Mouse (Mus musculus): Measurements from ENCODE around the gene Slc35a1. TPM values are rescaled to one million over a fixed set of nuclear protein-coding genes. Genes with fewer than 3 reads are reported as not detected.
A peak's percentile ranks its signal among the peaks of the same experiment; 100 is the strongest.
"Not testable (repeated sequence)": the region's sequence is repeated elsewhere in the genome, so short reads cannot be mapped to it uniquely, and the experiment has no call there.

Gene Slc35a1
- total RNA-seq (2022) = 10 to 100 TPM; 19.1 to 28.1 (median 23.7) TPM

DNA sequence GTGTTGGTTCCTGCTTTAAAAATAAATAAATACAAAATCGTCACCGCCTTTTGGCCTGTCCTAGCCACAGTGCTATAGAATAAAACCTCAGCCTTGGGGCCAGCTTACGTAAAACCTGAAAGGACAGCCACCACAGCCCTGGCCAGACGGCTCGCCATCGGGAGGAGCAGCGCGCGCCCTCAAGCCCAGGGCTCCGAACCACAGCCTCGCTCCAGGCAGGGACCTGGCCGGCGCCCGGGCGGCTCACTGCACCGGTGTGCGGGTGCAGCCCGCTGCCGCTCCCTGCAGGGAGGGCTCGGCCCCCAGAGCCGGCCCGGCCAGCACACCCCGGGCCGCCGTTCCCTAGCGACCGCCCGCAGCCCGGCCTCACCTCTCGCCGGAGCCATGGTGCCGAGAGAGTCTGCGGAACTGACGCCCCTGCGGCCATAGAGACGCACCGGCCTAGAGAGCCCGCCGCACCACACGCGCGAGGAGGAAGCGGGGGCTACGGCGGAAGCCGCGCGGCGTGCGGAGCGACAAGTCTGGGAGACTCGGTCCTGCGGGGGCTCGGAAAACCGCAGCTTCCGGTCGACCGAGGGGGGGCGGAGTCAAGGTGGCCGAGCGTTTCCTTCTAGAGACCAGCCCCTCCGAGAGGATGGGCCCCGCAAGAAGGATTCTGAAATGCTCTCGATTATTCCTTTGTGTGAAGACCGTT is at the start of gene Slc35a1:
Gene Slc35a1 (minus strand): TSS at position 565 of the 694 bp plus-strand sequence.
- DNase-seq (ENCODE audit: low spot score in 2 of 2) = peak; percentile 91 to 93

DNA sequence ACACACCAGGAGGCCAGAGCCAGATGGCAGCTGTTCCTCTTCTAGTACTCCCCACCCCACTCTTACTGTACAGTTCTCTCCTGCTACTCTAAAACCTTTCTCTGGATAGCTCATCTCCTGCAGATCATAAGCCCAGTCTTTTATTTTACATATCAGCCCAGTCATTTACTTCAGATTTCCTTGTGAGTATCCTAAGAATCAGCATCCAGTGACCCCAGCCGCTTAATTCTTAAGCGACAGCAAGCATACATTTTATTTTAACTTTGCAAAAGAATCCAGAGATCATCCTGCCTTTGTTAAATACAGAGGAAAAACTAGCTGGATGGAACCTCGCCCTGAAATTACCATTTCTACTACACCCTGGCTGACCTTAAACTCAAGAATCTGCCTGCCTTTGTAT is 47.2 kb upstream of the Slc35a1 start:
- DNase-seq (ENCODE audit: low spot score in 2 of 2) = no peak

DNA sequence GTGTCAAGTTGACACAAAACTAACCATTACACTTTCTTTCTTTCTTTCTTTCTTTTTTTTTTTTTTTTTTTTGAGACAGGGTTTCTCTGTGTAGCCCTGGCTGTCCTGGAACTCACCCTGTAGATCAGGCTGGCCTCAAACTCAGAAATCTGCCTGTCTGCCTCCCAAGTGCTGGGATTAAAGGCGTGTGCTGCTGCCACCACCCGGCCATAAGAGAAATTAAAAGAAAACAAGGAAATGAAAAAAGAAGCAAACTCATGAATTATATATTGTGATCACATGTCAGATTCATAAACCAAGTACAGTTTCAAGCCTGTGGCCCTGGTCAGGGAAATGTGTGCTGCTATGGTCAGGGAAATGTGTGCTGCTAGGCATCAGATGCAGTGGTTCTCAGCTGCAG is 46.2 kb upstream of the Slc35a1 start:
- DNase-seq (ENCODE audit: low spot score in 2 of 2) = not testable (repeated sequence)

DNA sequence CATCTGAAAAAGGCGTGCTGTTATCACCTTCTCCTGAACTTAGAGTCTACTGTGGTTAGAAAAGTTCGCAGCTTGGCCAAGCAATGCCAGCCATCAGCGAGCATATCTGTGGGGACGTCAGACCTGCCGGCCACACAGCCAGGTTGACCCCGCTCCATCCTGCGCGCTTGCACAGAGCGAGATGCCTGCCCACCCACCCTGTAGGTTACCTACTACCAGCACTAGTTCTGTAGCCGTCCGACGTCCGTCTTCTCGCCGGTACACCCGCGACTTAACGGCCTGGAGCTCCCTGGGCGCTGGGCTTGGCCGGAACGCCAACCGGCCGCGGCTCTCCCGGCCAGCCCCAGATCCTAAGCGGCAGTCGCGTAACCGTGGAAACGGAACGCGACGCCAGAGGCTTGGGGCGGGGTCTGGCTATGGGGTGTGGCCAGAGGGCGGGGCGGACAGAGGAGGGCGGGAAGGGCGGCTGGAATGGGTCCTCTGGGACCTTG is 42.7 kb upstream of the Slc35a1 start, which contains the start of gene Cfap206:
Gene Cfap206 (minus strand): TSS at position 356 of the 491 bp plus-strand sequence.
- peak in 1 of 2 experiments; percentile 5 for DNase-seq (ENCODE audit: low spot score in 2 of 2)

DNA sequence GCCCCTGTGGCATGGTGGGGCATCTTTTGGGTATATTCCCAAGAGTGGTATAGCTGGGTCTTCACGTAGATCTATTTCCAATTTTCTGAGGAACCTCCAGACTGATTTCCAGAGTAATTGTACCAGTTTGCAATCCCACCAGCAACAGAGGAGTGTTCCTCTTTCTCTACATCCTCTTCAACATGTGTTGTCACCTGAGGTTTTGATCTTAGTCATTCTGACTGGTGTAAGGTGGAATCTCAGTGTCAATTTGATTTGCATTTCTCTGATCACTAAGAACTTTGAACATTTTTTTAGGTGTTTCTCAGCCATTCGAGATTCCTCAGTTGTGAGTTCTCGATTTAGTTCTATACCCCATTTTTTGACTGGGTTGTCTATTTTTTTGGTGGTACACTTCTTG is 38.5 kb upstream of the Slc35a1 start:
- not testable (repeated sequence) for DNase-seq (ENCODE audit: low spot score in 2 of 2)

DNA sequence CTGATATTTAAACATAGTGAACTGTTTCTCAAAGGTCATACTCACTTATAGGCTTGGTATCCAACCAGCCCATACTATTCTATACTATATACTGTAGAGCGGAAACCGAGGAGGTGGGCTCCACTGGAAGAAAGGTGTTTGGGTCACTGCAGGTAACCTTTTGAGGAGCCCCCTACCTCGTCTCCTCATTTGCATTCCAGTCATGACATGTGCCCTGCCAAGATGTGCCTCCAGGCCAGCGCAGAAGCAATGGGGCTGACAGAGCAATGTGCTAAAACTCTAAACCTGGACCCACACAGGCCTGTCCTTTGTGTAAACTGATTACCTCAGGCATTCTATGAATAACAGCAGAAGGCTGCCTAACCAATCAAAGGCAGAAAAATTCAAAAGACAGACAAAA is 37.1 kb upstream of the Slc35a1 start:
- DNase-seq (ENCODE audit: low spot score in 2 of 2) = no peak

DNA sequence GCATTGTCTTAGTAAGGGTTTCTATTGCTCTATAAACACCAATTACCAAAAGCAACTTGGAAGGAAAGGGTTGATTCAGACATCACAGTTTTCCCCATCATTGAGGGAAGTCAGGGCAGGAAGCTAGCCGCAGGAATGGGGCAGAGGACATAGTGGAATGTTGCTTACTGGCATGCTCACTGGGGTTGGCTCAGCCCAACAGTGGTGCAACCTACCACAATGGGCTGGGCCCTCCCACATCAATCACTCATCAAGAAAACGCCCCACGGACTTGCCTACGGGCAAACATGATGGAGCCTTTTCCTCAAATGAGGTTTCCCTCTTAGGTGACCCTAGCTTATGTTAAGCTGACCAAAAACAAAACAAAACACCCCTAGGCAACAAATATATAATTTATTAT is 35.9 kb upstream of the Slc35a1 start:
- DNase-seq (ENCODE audit: low spot score in 2 of 2) = no peak

DNA sequence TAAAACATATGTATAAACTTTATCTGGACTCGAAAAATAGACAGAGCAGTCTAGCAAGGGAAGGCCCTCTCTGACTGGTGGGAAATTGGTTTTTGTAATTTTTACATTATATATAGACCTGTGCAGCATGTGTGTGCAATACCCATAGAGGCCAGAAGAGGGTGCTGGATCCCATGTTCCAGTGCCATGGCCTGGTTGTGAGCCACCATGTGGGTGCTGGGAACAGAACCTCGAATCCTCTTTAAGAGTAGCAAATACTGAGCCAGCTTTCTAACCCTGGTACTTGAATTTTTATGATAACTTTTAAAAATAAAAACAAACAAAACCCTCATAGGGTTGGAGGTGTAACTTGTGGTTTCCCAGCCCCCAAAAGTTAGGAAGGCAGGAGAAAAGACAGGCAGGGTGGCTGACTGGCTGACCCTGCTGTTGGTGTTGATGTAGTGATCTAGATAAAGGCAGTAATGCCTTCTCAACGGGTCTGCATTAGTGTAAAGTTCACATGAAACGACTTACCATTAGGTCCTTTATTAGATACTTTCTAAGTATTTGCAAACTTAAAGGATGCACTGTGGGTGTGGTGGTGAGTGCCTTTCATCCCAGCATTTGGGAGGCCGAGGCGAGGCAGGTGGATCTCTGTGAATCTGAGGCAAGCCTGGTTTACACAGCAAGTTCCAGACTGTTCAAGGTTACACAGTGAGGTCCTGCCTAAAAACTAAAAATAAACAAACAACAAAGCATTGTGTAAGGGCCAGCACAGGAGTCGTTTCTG is 33.1 kb upstream of the Slc35a1 start:
- no peak for DNase-seq (ENCODE audit: low spot score in 2 of 2)

DNA sequence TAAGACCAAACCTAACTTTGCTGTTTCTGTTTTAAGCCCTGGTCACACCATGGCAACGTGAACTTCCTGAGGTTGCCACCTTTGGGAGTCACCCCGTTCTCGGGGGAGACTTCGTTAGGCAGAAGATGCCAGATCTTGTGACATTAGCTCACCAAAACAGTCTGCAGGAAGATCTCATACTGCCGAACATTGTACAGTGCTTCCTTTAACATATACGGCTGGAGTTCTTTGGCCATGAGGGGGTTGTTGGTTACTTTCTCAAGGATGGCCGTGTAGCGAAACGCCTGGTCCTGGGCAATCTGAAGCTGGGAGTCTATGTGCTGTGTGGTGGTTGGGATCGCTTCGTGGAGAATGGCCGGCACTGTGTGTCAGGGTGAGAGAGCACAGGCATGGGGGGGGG is 32.2 kb upstream of the Slc35a1 start:
- no peak for DNase-seq (ENCODE audit: low spot score in 2 of 2)

DNA sequence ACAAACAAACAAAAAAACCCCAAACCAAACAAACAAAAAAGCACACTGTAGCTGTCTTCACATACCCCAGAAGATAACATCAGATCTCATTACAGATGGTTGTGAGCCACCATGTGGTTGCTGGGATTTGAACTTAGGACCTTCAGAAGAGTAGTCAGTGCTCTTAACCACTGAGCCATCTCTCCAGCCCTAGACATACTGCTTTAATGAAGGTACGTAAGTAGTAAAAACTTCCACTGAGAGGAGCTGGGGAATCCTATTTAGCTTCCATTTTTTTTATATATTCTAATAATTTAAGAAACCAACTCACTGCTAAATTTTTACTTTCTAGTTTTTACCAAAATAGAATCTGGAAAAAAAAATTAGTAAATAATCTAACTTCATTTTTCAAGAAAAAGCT is 27.8 kb upstream of the Slc35a1 start:
- no peak for DNase-seq (ENCODE audit: low spot score in 2 of 2)

DNA sequence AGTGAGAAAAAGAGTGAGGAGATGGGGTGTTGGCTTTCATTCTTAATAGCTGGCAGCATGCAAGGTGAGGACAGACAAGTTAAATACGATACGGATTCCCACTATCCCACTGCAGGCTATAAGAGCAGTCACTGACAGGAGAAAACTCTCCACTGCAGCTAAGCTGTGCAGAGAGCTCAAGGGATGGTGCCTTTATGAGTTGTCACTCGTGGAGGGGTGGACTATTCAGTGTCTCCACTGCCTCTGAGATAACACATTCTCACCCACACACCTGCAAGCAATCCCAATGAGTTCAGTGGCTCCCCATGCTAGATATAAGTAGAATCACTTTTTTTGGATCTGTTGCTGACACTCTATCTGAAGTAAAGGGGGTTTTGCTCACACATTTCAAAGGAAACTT is 20.9 kb upstream of the Slc35a1 start:
- no peak for DNase-seq (ENCODE audit: low spot score in 2 of 2)

DNA sequence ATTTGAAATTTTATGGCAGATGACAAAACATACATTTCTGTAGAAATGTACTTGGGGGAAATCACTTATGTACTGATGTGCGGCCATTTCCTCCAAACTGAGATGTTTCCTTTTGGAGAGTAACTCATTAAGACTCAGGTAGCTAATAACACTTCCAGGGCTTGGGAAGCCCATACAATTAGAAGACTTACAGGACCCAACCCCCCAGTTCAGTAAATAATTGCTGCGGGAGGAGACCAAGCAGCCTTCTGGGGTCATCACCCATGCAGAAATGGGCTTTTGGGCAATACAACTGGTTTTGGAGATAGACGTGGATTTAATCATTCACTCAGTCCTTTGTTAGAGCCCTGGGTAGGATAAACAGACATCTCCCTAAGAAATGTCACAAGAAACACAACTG is 20.0 kb upstream of the Slc35a1 start:
- DNase-seq (ENCODE audit: low spot score in 2 of 2) = no peak

DNA sequence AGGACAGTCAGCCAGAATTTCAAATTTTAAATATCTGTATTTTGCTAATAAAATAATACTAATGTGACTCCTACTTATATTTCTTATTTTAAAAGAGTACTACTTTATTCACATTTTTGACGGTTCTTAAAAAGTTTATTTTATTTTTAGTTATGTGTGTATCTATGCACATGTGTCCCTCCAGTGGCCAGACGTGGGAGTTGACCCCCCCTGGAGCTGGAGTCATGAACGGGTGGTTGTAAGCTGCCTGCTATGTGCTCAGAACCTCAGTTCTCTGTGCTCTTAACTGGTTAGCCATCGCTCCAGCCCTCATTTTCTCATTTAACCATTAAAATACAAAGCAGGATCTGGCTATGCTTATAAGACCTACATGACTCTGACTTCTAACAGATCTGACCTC is 15.8 kb upstream of the Slc35a1 start:
- no peak for DNase-seq (ENCODE audit: low spot score in 2 of 2)

DNA sequence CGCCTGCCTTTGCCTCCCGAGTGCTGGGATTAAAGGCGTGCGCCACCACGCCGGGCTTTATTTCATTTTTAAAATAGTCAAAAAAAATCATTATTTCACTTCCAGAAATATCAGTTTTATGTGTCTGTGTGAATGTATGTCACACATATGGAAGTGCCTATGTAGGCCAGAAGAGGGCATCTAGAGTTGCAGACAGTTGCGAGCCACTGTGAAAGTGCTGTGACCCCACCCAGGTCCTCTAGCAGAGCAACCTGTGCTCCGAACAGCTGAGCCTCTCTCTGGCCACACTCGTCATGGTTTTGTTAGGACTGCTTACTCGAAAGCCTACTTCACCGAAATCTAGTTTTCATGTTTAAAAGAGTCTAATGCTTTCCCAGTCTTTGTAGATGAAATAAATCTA is 15.0 kb upstream of the Slc35a1 start:
- no peak for DNase-seq (ENCODE audit: low spot score in 2 of 2)

DNA sequence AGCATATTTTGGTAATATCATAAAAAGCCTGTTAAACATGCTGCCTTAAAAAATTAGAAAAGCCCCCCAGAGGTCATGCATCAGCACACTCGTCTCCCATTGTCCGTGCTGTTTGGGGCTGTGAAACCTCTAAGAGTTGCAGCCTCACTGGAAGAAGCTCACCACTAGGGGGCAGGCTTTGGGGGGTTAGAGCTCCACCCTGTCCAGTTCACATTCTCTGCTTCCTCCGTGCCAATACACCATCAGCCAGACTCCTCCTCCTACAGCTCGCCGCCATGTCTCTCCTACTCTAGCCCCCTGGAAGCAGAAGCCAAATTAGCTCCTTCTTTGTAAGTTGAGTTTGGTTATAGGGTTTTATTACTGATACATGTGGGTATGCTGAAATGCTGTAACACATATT is 14.3 kb upstream of the Slc35a1 start:
- DNase-seq (ENCODE audit: low spot score in 2 of 2) = no peak

DNA sequence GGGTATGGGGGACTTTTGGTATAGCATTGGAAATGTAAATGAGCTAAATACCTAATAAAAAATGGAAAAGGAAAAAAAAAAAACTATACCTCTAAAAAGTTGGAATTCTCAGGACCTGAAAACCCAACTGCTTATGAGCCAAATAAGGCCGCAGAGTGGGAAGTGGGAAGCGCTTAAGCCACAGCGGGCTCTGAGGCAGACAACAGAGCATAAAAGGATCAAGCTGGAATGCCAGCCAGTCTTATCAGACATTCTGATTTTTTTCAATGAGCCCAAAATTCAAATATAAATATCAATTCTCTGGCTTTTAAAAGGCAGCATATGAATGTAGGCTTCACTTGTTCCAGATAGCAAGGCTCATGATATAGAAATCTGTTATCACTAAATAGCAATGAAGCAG is 783 bp upstream of the Slc35a1 start:
- no peak for DNase-seq (ENCODE audit: low spot score in 2 of 2)

DNA sequence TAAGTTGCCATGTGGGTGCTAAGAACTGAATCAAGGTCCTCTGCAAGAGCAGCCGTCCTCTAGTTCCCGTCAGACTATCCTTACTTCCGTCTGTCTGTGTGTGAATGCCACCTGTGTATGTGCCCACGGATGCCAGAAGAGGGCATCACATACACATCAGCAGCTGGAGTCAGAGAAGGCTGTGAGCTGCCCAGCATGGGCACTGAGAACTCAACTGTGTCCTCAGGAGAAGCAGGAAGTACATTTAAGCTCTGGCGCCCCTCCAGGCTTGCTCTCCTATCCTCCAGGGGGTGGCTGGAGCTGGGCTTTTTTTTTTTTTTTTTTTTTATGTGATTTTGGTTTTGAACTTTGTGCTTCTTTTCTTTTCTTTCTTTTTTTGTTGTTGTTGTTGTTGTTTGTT is 6.7 kb downstream of the Slc35a1 start:
- DNase-seq (ENCODE audit: low spot score in 2 of 2) = no peak

DNA sequence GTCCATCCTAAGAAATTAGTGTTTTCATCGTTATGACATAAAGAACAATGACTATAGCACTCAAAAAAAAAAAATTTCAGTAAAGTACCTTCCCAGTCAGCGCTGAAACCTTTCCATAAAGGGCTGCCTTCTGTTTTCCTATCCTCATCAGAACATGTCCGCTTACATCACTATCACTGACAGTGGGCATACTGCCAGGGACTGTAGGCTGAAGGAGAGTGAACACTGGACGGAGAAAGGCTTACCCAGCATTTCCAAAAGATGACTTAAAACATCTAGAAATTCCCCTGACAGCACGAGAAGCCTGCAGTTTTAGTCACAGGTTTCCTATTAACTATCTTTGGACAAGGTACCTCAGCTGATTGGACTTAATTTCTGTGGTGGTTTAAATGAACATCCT is 13.5 kb downstream of the Slc35a1 start:
- no peak for DNase-seq (ENCODE audit: low spot score in 2 of 2)

DNA sequence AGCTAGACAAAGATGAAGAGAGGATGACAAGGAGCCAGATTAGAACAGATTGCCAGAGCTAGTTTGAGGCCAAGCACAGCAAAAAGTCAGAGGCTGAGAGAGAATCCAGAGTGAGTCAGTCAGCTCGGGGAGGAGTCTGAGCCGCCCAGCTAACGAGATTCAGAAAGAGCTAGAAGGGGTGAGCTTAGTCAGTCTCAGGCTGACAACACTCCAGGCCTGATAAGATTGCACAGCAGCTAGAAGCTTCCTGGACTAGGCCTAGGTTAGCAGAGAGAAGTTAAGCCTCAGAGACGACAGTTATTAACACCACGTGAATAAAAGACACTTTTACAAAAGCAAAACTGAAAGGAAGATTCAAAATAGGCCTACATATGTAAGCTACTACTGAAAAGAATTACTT is 19.3 kb downstream of the Slc35a1 start:
- DNase-seq (ENCODE audit: low spot score in 2 of 2) = no peak

DNA sequence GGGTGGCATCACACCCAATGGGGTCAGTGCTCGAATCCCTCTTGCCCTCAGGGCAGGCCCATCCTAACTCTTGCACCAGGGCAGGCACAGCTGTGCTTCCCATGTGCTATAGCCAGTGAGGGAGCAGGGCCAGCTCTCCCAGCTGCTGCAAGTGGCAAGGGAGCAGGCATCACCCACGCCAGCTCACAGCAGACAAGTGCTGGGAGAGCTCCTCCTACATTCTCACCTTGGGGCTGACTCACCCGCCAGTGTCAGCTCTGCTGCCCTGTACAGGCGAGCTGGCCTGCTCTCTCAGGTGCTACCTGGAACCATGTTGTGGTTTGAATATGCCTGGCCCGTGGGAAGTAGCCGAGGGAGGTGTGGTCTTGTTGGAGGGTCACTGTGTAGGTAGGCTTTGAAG is 25.3 kb downstream of the Slc35a1 start:
- no peak for DNase-seq (ENCODE audit: low spot score in 2 of 2)

DNA sequence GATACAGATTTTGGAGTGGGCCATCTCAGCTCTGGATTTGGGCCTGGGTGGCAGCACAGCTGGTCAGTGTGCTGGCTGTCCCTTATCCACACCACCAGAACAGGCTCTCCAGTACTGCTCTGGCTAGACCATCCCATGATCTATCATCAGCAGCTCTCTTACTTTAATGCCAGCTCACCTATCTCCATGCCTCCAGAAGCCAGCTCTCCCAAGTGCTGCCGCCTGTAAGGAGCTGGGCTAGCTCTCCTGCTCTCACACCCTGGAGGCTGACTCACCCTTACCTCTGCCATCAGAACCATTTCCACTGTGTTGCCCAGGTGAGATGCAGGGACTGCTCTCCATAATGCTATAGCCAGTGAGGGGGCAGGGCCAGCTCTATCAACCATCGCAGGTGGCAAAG is 25.7 kb downstream of the Slc35a1 start:
- no peak for DNase-seq (ENCODE audit: low spot score in 2 of 2)

DNA sequence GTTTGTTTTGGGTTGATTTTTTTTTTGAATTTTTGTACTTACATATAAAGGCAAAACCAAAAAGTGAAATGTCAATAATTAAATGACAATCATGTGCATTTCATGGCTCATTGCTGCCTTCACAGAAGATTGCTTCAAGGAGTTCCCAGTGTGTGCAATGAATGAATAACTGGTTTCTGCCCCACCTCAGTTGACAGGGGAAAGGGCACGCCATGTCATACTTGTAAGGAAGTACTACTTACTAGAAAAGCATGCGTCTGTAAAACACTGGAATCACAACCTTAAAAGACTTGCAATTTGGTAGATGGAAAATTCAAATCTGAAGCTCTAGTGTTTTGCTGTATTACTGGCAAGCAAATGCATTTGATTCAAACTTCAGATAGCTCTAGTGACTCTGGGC is 28.2 kb downstream of the Slc35a1 start:
- DNase-seq (ENCODE audit: low spot score in 2 of 2) = no peak

DNA sequence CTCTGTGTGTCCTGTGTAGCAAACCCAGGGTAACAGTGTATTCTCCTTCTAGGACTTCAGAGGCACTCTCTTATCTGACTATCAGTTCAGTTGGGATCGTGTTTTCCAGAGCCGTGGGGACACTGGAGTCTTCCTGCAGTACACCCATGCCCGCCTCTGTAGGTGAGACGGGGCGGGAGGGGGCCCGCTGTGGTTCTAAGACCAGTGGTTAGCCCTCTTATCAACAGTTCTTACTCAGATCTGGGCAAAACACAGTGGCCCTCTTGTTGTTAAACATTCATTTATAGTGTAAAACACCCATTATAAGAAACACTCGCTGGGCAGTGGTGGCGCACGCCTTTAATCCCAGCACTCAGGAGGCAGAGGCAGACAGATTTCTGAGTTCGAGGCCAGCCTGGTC is 31.1 kb downstream of the Slc35a1 start:
- DNase-seq (ENCODE audit: low spot score in 2 of 2) = no peak
